Mouse (Mus musculus) intestine, postnatal 0 days (tissue): ENCODE measurements around the gene Cacnb2. TPM values are rescaled to one million over a fixed set of nuclear protein-coding genes. Genes with fewer than 3 reads are reported as not detected.
A peak's percentile ranks its signal among the peaks of the same experiment; 100 is the strongest.

Experiments
- ATAC-seq: fragments of 200-750 bp; cut with Nextera tagmentation; 2 replicates; pipeline ENCODE4 v1.8.0; 2017; ENCODE audit warnings: mild to moderate bottlenecking, moderate TSS enrichment, moderate library complexity
- H3K27ac ChIP-seq: fragments of 300-500 bp; sonication (generic); 2 replicates; pipeline ENCODE4 v1.5.1; 2014; ENCODE audit warnings: mild to moderate bottlenecking, low read depth, low read length, moderate library complexity
- H3K27me3 ChIP-seq: fragments of 300-500 bp; sonication (generic); replicated peaks from 2 replicates; pipeline ENCODE4 v1.6.1; 2014; ENCODE audit warnings: low read length, mixed read lengths; ENCODE audit not compliant: control insufficient read depth, insufficient read depth
- H3K36me3 ChIP-seq: fragments of 300-500 bp; sonication (generic); 2 replicates; pipeline ENCODE4 v1.6.1; 2014; ENCODE audit warnings: mild to moderate bottlenecking, moderate library complexity; ENCODE audit not compliant: control insufficient read depth, insufficient read depth
- H3K4me1 ChIP-seq: fragments of 300-500 bp; sonication (generic); replicated peaks from 2 replicates; pipeline ENCODE4 v1.6.1; 2014; ENCODE audit warnings: antibody characterized with exemption, low read length, mixed read lengths; ENCODE audit not compliant: control insufficient read depth, insufficient read depth
- H3K4me2 ChIP-seq: fragments of 300-500 bp; sonication (generic); replicated peaks from 2 replicates; pipeline ENCODE4 v1.6.1; 2014; ENCODE audit warnings: low read depth, mild to moderate bottlenecking, moderate library complexity
- H3K4me3 ChIP-seq: fragments of 300-500 bp; sonication (generic); 2 replicates; pipeline ENCODE4 v1.5.1; 2014; ENCODE audit warnings: low read depth, low read length
- H3K9ac ChIP-seq: fragments of 300-500 bp; sonication (generic); 2 replicates; pipeline ENCODE4 v1.6.1; 2014; ENCODE audit warnings: mild to moderate bottlenecking, low read depth, low read length
- H3K9me3 ChIP-seq: fragments of 300-500 bp; sonication (generic); 2 replicates; pipeline ENCODE4 v1.6.1; 2016; ENCODE audit warnings: mixed run types; ENCODE audit not compliant: control insufficient read depth
- CTCF ChIP-seq: sonication (generic); IDR thresholded peaks from 2 replicates; pipeline ENCODE4 v1.5.1; 2016; ENCODE audit warnings: low read depth, mild to moderate bottlenecking, control low read depth, antibody characterized with exemption, moderate library complexity
- WGBS: fragments of 180-500 bp; shearing (Covaris S2); extraction: QIAGEN DNeasy Blood & Tissue Kit; methylation state at CpG from one replicate; pipeline ENCODE4 v1.1.7; 2014; 5-methylcytosine and 5-hydroxymethylcytosine counted together
- polyA plus RNA-seq: library from polyadenylated mRNA; unstranded; fragments of >200 nt; fragmentation: Nextera tagmentation; extraction: Ambion mirVana; gene quantifications from 2 replicates; pipeline ENCODE4 v1.2.1, GENCODE M21; 2015

Gene Cacnb2
- polyA plus RNA-seq, 1 experiment from 2014 or later = 0.99 TPM

DNA sequence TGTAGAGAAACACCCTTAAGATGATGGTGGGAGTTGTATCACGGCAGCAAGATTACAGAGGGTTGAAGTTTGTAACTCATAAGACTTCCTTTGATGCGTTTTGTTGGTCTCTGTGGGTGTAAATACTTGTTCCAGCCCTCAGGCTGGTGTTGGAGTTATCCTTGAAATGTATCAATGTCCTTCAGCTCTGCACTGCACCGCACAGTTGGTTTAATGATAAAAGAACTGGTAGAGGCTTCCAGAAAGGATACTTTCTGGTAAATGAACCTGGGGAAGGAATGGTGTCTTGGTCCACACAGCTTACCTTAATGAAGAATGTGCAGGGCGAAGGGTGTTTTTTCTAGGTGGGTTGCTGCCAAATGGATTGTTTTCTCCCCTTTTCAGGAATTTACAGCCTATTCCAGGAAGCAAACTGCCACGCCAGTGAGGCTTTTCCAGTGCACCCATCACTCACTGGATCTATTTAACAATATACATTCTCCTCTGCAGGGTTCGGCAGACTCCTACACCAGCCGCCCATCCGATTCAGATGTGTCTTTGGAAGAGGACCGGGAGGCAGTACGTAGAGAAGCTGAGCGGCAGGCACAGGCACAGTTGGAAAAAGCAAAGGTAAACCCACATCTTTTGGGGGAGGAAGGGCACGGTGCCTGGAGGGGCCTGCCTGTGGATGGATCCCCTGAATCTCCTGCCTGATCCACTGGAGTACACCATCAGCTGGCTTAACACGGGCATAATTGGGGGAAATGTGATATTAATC is 271.6 kb downstream of the Cacnb2 start:
- no peaks in the 10 kb centered on the region for H3K36me3 ChIP-seq
- peak overlapping the region; percentile 26; the same call in 1 of the 2 replicates for H3K4me3 ChIP-seq
- no peaks in the 10 kb centered on the region for H3K9me3 ChIP-seq
- H3K27ac ChIP-seq = no peak overlapping the region
- peaks cover 2% of the 10 kb centered on the region; the same call in 1 of the 2 replicates for H3K4me1 ChIP-seq
- H3K9ac ChIP-seq = no peak overlapping the region
- no peak for ATAC-seq
- no peaks in the 10 kb centered on the region for H3K27me3 ChIP-seq
- 45% methylated on average over 13 of the region's 13 CpGs for WGBS
- peak overlapping the region; percentile 60; the same call in 1 of the 2 replicates for H3K4me2 ChIP-seq
- TF ChIP-seq CTCF = no peak

DNA sequence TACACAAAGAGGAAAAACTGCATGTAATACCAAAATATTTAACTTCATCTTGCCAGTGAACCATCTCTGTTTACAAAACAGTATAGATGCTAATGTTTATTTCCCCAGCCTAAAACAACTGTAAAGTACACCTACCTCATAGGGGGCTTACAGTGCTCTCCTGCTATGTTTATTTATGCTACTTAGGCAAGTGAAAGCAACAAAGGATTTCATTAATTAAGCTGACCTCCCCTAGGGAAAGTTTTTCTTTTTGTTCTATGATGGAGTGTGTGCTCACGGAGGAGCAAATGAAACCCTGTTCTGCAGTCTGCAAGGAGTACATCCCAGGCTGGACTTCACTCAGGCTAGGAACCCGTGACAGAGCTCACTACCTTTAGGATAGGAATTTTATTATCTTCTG is 272.2 kb downstream of the Cacnb2 start:
- ATAC-seq = no peak
- no peak for TF ChIP-seq CTCF
- Histone ChIP-seq H3K27me3 (no peaks in the 10 kb centered on the region), H3K4me3 (no peak overlapping the region), H3K27ac (no peak overlapping the region), H3K9ac (no peak overlapping the region), H3K4me2 (no peak overlapping the region), H3K9me3 (no peaks in the 10 kb centered on the region), H3K36me3 (no peaks in the 10 kb centered on the region), H3K4me1 (peaks cover 2% of the 10 kb centered on the region; the same call in 1 of the 2 replicates)
- WGBS = 58% methylated on average over 2 of the region's 2 CpGs

DNA sequence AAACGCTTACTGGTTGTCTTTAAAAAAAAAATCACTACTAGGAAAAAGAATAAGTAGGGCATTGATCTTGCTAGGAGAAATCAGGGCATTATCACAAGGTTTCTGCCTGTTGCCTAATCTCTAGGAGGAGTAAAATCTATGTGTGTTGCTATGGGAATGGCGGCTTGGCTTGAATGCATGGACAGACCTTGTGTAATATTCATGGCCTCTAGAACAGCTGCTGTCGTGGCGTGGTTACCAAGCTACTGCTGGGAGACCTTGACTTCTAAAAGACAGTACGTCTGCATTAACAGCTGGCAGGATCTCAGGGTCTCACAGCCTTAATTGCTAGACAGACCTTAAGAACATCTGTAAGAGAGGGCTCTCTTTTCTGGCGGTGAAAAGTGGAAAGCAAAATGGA is 272.7 kb downstream of the Cacnb2 start:
- Histone ChIP-seq H3K4me3 (no peak overlapping the region), H3K4me2 (no peak overlapping the region), H3K36me3 (no peaks in the 10 kb centered on the region), H3K9ac (no peak overlapping the region), H3K4me1 (peaks cover 2% of the 10 kb centered on the region; the same call in 1 of the 2 replicates), H3K9me3 (no peaks in the 10 kb centered on the region), H3K27ac (no peak overlapping the region), H3K27me3 (no peaks in the 10 kb centered on the region)
- no peak for TF ChIP-seq CTCF
- ATAC-seq = peak; percentile 28; the same call in 1 of the 2 replicates
- 61% methylated on average over 6 of the region's 6 CpGs for WGBS

GRCm38 (mm10) chr2:14878953-14879352 is 276.1 kb downstream of the Cacnb2 start:
- no peaks in the 10 kb centered on the region; the same call in 1 of the 2 replicates for H3K4me1 ChIP-seq
- H3K4me2 ChIP-seq = no peak overlapping the region
- no peaks in the 10 kb centered on the region for H3K36me3 ChIP-seq
- H3K27ac ChIP-seq = no peak overlapping the region
- TF ChIP-seq CTCF = no peak
- H3K4me3 ChIP-seq = no peak overlapping the region
- ATAC-seq = no peak
- no peak overlapping the region for H3K9ac ChIP-seq
- H3K27me3 ChIP-seq = no peaks in the 10 kb centered on the region
- no peaks in the 10 kb centered on the region for H3K9me3 ChIP-seq

GRCm38 (mm10) chr2:14883460-14883859 is 280.6 kb downstream of the Cacnb2 start:
- H3K9ac ChIP-seq = no peak overlapping the region
- no peak for TF ChIP-seq CTCF
- no peak overlapping the region for H3K4me2 ChIP-seq
- H3K27ac ChIP-seq = no peak overlapping the region
- 56% methylated on average over 3 of the region's 3 CpGs for WGBS
- H3K36me3 ChIP-seq = no peaks in the 10 kb centered on the region
- no peak for ATAC-seq
- no peaks in the 10 kb centered on the region for H3K4me1 ChIP-seq
- H3K27me3 ChIP-seq = no peaks in the 10 kb centered on the region
- H3K4me3 ChIP-seq = no peak overlapping the region
- H3K9me3 ChIP-seq = 0 out of 2 replicates have a peak, but pooled peaks cover 3% of the 10 kb centered on the region

GRCm38 (mm10) chr2:14888406-14889195 is 285.7 kb downstream of the Cacnb2 start:
- Histone ChIP-seq H3K4me2 (no peak overlapping the region), H3K36me3 (no peaks in the 10 kb centered on the region), H3K4me1 (no peaks in the 10 kb centered on the region), H3K9ac (no peak overlapping the region), H3K27ac (no peak overlapping the region), H3K4me3 (no peak overlapping the region), H3K9me3 (0 out of 2 replicates have a peak, but pooled peaks cover 3% of the 10 kb centered on the region), H3K27me3 (no peaks in the 10 kb centered on the region)
- ATAC-seq = no peak
- 39% methylated on average over 4 of the region's 4 CpGs for WGBS
- no peak for TF ChIP-seq CTCF
